Mouse (Mus musculus) C2C12 (cell line): Measurements from ENCODE around the gene Tmem203. TPM values are rescaled to one million over a fixed set of nuclear protein-coding genes. Genes with fewer than 3 reads are reported as not detected.

Experiments
- H3K27me3 ChIP-seq: one replicate; pipeline ENCODE4 v1.6.1; 2011; ENCODE audit not compliant: control insufficient read depth, insufficient read depth, insufficient read length
- H3K36me3 ChIP-seq: one replicate; pipeline ENCODE4 v1.6.1; 2011; ENCODE audit not compliant: control insufficient read depth, insufficient read depth
- H3K4me3 ChIP-seq: one replicate; pipeline ENCODE4 v1.5.1; 2011; ENCODE audit warnings: mild to moderate bottlenecking, control low read depth; ENCODE audit not compliant: poor library complexity, insufficient read depth, severe bottlenecking
- H3K79me2 ChIP-seq: one replicate; pipeline ENCODE4 v1.6.1; 2011; ENCODE audit not compliant: control insufficient read depth, insufficient read depth
- H3K79me3 ChIP-seq: one replicate; pipeline ENCODE4 v1.6.1; 2011; ENCODE audit warnings: low read depth, control low read depth
- H3ac ChIP-seq: one replicate; pipeline ENCODE3; 2011; ENCODE audit warnings: low read depth; ENCODE audit not compliant: control insufficient read depth, insufficient read length
- CEBPB ChIP-seq: IDR thresholded peaks from one replicate; pipeline ENCODE4 v1.6.1; 2011; ENCODE audit warnings: low read depth, mild to moderate bottlenecking, control low read depth, moderate library complexity
- CTCF ChIP-seq: IDR thresholded peaks from one replicate; pipeline ENCODE4 v1.5.1; 2011; ENCODE audit not compliant: control insufficient read depth, insufficient read depth, insufficient read length
- FOSL1 ChIP-seq: IDR thresholded peaks from one replicate; pipeline ENCODE4 v1.8.0; 2011; ENCODE audit warnings: mild to moderate bottlenecking, low read length; ENCODE audit not compliant: poor library complexity, insufficient read depth, severe bottlenecking
- MAX ChIP-seq: IDR thresholded peaks from one replicate; pipeline ENCODE4 v1.6.1; 2011; ENCODE audit warnings: mild to moderate bottlenecking, control low read depth
- MYOD1 ChIP-seq: IDR thresholded peaks from one replicate; pipeline ENCODE4 v1.6.1; 2011; ENCODE audit warnings: low read depth; ENCODE audit not compliant: control insufficient read depth, insufficient read length
- MYOG ChIP-seq: IDR thresholded peaks from one replicate; pipeline ENCODE4 v1.6.1; 2011; ENCODE audit not compliant: control insufficient read depth, insufficient read length; ENCODE audit errors: extremely low read depth
- USF1 ChIP-seq: IDR thresholded peaks from one replicate; pipeline ENCODE4 v1.6.1; 2011; ENCODE audit warnings: low read depth, mild to moderate bottlenecking, control low read depth, moderate library complexity
- polyA plus RNA-seq: library from polyadenylated mRNA; unstranded; fragments of >200 nt; fragmentation: generic; extraction: Trizol; gene quantifications from one replicate; pipeline ENCODE4 v1.2.1, GENCODE M21; 2012; ENCODE audit warnings: missing spikeins

Tmem203 gene
- polyA plus RNA-seq, 1 experiment, result 28.5 TPM

DNA sequence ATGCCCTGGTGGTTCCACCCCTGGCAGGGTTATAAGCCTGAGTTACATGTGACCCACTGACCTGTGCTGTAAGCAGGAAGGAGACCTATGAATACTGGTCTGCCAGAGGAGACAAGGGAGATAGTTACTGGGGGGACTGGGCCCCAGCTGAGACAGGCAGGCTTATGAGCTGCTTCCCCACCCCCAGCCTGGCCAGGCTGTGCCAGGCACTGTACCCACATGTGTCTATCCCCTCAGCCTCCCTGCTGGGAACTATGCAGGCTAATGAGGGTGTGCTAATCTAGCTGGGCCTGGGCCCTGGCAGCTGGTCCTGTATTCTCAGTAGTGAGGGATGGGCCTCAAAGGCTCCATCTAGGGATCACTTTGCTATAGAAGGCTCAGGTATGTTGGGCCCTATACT lies 12.0 kb downstream of the Tmem203 start:
- H3K4me3 ChIP-seq, result no peak overlapping the region
- H3K79me3 ChIP-seq, result peaks cover 19% of the 10 kb centered on the region
- H3K79me2 ChIP-seq, result peaks cover 76% of the 10 kb centered on the region

DNA sequence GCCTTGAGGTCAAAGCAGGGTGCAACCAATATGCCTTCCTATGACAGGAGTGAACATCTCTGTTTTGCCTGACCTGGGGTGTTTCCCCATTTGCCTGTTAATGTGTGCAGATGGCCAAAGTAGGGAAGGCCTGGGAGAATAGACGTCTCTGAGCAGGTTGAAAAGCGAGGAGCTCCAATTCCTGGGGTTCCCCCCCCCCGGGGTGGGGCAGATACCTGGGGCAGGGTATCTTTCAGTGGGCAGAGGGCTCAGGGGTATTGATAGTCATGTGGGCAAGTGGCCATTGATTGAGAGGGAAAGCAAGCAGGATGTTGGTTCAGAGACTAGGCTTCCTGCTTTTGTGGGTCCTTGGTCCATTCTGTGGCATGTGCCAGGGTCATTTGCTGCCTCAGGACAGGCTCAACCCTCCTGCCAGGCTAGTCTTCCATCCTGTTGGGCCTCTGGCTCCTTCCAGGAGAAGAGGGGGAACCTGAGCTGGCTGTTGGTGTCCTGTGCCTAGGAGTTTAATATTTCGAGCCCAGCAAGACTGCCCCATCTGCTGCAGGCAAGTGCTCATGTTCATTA lies 12.6 kb downstream of the Tmem203 start:
- no peak overlapping the region for H3ac ChIP-seq
- H3K79me3 ChIP-seq, result peaks cover 22% of the 10 kb centered on the region
- TF ChIP-seq CTCF (no peak), USF1 (no peak), CEBPB (no peak), MYOG (no peak), FOSL1 (no peak), MAX (no peak), MYOD1 (no peak)
- peaks cover 79% of the 10 kb centered on the region for H3K79me2 ChIP-seq
- H3K36me3 ChIP-seq, result peaks cover 18% of the 10 kb centered on the region
- no peak overlapping the region for H3K4me3 ChIP-seq
- H3K27me3 ChIP-seq, result no peaks in the 10 kb centered on the region

More for the DNA sequence above, 12.0 kb downstream of the Tmem203 start:
- Histone ChIP-seq H3ac (no peak overlapping the region), H3K36me3 (peaks cover 18% of the 10 kb centered on the region), H3K27me3 (no peaks in the 10 kb centered on the region)
- TF ChIP-seq CTCF, result no peak
- TF ChIP-seq MYOG, result no peak
- no peak for TF ChIP-seq CEBPB

DNA sequence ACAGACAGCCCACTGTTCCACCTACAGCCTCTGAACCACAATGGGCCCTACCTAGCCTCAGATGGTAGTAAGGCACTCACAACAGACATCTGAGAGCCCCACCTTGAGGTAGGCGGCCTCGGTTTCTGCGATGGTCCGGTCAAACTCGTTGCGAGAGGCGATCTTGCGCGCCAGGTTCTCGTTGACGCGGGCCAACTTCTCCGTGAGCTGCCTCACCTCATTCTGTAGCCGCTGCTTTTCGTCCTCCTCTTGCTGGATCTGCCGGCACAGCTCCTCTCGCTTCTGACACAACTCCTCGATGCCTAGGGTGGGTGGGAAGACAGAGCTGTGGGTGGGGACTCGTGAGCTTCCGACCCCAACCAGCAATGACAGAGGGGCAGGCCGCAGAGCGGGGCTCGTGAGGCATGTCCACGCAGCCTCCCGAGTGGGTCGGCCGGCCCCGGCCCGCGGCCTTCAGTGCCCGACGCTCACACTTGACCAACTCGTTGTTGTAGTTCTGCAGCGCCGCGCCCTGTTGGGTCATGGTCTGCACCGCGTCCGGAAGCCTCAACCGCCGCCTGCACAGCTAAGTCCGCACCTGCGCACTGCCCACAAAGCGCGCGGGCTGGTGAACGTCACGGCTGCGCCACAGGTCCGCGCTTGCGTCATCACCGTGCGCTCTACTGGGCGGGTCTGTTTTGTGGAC lies 16.7 kb downstream of the Tmem203 start, which contains the start of the genes Ssna1 and Anapc2:
Gene Ssna1 (minus strand): TSS at position 612 of the 685 bp plus-strand sequence.
Gene Anapc2 (plus strand): TSS at position 652 of the 685 bp plus-strand sequence.
- H3K79me2 ChIP-seq, result peaks cover 63% of the 10 kb centered on the region
- peaks cover 31% of the 10 kb centered on the region for H3K79me3 ChIP-seq
- peak within 1 kb of the TSS; percentile 94 for H3ac ChIP-seq
- peak within 1 kb of the TSS; percentile 97 for H3K4me3 ChIP-seq
- no peaks in the 10 kb centered on the region for H3K27me3 ChIP-seq
- H3K36me3 ChIP-seq, result peaks cover 58% of the 10 kb centered on the region
- TF ChIP-seq USF1 (no peak), CEBPB (peak; percentile 38), MYOD1 (peak; percentile 15), FOSL1 (no peak), MAX (no peak), CTCF (peak; percentile 76), MYOG (no peak)

DNA sequence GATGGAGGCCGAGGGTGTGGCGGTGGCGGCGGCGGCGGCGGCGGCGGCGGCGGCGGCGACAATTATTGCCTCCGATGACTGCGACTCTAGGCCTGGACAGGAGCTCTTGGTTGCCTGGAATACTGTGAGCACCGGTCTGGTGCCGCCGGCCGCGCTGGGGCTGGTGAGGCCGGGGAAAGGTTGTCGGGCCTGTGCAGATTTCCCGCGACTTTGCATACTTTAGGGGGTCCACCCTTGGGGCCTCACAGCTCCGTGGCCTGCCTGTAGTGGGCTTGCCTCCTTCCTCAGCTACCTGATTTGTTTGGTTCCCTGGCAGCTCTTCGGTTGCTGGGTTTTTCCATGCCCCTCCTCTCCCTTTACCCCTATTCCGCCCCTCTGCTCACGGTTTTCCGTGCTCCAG lies 17.3 kb downstream of the Tmem203 start:
- peaks cover 62% of the 10 kb centered on the region for H3K36me3 ChIP-seq

DNA sequence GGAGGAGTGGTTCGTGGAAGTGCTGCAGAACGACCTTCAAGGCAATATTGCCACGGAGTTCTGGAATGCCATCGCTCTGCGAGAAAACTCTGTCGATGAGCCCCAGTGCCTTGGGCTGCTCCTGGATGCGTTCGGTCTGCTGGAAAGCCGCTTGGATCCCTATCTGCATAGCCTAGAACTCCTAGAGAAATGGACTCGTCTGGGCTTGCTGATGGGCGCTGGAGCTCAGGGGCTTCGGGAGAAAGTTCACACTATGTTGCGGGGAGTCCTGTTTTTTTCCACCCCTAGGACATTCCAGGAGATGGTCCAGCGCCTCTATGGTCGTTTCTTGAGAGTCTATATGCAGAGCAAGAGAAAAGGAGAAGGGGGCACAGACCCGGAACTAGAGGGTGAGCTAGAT lies 17.8 kb downstream of the Tmem203 start:
- Histone ChIP-seq H3ac (peak overlapping the region; percentile 78), H3K79me3 (peaks cover 29% of the 10 kb centered on the region), H3K79me2 (peaks cover 56% of the 10 kb centered on the region), H3K36me3 (peaks cover 65% of the 10 kb centered on the region), H3K4me3 (peak overlapping the region; percentile 97), H3K27me3 (no peaks in the 10 kb centered on the region)
- TF ChIP-seq CEBPB (no peak), MYOG (no peak), USF1 (no peak), FOSL1 (no peak), CTCF (no peak), MAX (no peak)

More for the DNA sequence above, 17.3 kb downstream of the Tmem203 start:
- Histone ChIP-seq H3ac (peak overlapping the region; percentile 78), H3K79me3 (peaks cover 30% of the 10 kb centered on the region), H3K27me3 (no peaks in the 10 kb centered on the region), H3K4me3 (peak overlapping the region; percentile 97), H3K79me2 (peaks cover 59% of the 10 kb centered on the region)
- TF ChIP-seq CTCF (no peak), USF1 (no peak), MYOD1 (no peak), FOSL1 (no peak), MYOG (no peak), CEBPB (no peak), MAX (no peak)
